Mouse (Mus musculus) fibroblast of lung, adult 2 months (primary cell): Measurements from ENCODE around the gene Adad2.

Experiments used
- DNase-seq: peaks from one replicate; pipeline ENCODE4 v3.0.0-alpha.2; 2011; ENCODE audit warnings: low read depth

The Adad2 gene

DNA sequence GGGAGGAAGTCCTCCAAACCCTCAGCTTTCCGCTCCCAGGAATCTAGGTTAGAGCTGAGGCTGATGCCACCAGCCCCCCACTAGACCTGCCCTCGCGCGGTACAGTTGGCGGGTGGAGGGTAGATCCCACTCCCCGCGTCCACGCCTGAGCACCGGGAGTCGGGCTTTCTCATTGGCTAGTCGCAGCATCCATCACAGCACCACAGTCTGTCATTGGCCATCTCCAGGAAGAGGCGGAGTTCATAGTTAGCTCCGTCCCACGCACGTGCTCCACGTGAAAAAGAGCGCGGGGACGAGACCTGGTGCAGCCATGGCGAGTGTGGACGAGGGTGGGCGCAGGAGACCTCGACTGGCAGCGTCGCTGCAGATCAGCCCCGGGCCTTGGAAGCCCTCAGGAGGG, at the start of gene Adad2:
Gene Adad2 (plus strand): TSS at position 277 of the 400 bp plus-strand sequence.
- DNase-seq: no peak

DNA sequence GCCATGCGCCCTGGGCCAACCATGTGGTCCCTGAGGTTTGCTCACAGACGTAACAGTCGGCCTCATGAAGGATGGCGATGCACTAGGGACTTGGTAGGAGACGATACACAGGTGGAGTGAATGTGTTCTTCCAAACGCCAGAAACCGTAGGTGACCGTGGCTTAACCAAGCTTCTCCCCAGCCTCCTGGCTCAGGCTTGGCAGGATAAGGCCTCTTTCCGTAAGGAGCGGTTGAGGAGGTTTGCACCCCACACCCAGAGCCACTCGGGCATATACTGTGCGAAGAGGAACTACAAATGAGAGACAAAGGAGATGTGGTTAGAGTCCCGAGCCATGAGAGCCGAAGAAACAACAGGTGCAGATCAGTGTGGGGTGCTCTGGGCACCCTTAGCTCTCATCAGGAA, 48.7 kb upstream of the Adad2 start:
- DNase-seq: no peak

DNA sequence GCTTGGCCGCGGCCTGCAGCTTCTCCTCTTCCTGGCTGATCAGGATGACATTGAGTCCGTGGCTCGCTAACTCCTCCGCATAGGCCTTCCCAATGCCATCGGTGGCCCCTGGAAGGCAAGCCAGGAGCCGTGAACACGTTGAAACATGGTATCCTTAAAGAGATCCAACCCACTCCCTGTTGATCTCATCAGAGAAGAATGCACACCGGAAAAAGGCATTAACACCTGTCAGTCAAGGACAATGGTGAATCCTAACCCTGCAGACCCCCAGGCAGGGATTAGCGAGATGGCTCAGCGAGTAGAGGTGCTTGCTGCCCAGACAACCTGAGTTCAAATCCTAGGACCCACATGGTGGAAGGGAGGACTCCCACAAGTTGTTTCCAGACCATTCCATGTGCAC, 46.2 kb upstream of the Adad2 start:
- no peak for DNase-seq

GRCm38 (mm10) chr8:119568251-119568650, 44.3 kb upstream of the Adad2 start:
- no peak for DNase-seq

DNA sequence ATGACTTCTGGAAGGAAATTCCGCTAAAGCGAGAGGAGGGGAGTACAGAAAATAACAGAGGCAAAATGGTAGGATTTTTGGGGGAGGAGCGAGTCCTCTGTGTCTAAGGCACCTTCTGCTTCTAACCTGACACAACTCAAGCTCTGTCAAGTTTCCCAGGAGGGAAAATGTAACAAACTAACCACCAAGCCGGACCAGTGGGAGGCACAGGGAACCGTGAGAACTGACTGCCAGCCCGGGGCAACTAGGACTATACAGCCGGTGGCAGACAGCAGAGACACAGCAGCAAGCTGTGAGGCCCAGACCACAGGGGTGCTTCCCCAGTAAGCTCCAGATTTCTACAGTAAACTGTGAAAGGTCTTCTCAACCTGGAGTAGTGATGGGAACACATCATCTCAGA, 43.6 kb upstream of the Adad2 start:
- DNase-seq: no peak

DNA sequence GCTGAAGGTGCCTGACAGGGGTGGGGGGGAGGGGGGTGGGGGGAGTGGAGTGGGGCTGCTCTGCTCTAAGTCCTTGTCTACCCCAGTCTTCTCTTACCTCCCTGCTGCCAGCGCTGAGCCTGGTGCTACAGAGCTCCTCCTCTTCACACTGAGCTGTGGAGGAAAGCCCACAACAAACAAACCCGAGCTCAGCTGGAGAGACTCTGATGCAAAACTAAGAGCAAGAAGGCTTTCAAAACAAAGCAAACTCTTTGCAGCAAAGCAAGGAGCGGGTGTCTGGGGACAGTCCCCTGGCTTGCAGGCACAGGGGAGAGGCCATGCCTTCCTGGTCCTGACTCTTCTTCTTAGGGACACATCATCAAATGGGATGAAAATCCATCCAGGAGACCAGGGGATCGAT, 42.7 kb upstream of the Adad2 start:
- DNase-seq: no peak

DNA sequence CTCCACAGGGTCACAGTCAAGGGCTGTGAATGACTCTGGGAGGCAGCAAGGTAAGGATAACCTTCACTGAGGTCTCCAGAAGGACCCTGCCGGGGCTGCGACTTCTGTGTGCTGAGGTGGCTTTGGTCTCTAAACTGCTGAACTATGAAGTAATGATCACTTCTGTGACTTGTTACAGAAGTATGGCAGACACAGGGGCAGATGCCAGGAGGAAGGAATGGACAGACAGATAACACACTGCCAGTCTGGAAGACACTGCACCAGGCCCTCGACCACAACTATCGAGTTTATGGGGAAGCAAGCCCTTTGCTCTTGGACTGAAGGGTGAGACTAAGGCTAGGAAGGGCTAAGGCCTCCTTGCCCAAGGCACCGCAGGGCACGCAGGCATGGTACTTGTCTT, 41.4 kb upstream of the Adad2 start:
- DNase-seq: no peak

DNA sequence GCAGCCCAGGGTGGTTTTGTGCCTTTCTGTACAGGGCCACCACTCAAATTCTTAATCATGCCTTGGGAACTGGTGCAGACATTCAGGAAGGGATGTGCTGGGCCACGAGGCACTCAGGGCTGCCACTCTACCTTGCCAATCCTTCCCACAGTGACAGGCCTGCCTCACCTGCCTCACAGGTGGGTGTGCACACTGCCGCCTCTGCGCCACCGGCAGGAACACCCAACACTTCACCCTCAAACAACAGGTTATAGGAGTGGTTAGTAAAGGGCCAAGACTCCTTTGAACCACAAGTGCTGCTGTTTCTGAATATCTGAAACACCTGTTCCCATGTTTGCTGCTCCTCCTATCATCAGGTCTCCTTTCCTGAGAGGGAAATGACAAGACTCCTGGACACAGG, 40.1 kb upstream of the Adad2 start:
- DNase-seq: no peak

DNA sequence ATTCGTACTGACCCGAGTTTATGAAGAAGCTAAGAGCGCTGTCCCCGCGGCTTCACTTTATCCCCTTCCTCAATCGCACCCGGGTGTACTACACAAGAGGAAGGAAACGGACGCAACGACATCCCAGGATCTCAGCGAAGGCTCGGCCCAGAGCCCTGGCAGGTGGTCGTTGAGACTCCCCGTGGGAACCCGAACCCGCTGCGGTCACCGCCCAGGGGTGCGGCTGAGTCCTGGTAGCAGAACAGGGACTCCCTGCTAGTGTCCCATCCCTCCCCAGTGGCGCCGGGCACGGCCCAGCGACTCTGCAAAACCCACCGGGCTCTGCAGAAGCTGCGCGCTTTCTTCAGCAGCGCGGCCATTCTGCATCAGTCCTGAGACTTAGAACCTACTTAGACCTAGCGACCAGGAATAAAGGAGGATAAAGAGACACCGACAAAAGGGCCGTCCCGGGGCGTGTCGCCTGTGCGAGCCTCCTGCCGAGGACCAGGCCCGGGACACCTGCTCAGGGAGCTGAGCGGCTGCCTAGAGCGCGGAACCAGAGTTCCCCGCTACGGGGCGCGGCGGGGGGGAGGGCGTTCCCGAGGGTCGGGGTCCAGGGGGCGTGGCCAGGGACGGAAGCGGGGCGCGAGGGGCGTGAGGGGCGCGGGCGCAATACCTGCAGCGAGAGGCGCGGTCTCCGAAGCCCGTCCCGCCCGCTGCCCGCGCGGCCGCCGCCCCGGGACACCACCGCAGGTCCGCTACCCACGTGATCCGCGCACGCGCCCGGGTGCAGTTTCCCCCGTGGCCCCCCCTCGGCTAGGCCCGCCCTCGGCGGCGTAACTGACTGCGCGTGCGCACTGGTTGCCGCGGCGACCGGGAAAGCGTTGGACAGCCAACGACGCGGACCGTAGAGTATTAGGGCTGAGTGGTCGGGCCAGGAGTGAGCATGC, 37.8 kb upstream of the Adad2 start, which contains the start of the genes Hsdl1 and Dnaaf1:
Gene Hsdl1 (minus strand): TSS at position 747 of the 929 bp plus-strand sequence.
Gene Dnaaf1 (plus strand): TSS at position 799 of the 929 bp plus-strand sequence.
- DNase-seq: peak; percentile 44

GRCm38 (mm10) chr8:119575366-119575726, 37.2 kb upstream of the Adad2 start:
- no peak for DNase-seq

- DNase-seq: no peak
These were observed 33.5 kb upstream of the Adad2 start for GRCm38 (mm10) chr8:119579096-119579495.

GRCm38 (mm10) chr8:119580441-119581161, 31.9 kb upstream of the Adad2 start:
- DNase-seq: no peak

GRCm38 (mm10) chr8:119585901-119586300, 26.6 kb upstream of the Adad2 start:
- DNase-seq: no peak

DNA sequence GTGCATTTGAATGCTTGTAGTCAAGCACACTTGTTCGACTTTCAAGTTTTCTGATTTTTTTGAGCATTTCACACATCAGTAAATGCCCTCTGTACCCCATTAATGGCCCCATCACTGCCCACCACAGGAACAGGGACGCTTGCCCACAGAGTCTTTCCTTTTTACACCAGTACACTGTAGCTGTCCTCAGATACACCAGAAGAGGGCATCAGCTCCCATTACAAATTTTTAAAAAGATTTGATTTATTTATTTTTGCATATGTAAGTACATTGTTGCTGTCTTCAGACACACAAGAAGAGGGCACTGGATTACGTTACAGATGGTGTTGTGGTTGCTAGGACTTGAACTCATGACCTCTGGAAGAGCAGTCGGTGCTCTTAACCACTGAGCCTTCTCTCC, 24.2 kb upstream of the Adad2 start:
- DNase-seq: no peak

DNA sequence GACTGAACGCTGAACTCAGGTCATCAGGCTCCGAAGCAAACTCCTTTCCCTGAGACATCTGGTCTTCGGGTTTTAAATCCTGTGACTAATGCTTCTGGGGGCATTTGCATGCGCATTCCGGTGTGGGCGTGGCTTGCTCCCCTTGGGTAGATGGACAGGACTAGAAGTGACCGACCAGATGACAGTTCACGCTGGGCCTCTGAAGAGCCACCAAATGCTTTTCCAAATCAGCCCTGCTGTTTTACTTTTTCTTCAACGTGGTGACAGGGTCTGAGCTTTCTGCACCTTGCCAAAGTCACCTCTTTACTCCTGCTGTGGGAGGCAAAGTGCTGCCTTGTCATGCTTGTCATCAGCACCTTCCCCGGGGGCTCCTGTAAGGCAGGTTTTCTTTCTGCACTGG, 23.7 kb upstream of the Adad2 start:
- no peak for DNase-seq

DNA sequence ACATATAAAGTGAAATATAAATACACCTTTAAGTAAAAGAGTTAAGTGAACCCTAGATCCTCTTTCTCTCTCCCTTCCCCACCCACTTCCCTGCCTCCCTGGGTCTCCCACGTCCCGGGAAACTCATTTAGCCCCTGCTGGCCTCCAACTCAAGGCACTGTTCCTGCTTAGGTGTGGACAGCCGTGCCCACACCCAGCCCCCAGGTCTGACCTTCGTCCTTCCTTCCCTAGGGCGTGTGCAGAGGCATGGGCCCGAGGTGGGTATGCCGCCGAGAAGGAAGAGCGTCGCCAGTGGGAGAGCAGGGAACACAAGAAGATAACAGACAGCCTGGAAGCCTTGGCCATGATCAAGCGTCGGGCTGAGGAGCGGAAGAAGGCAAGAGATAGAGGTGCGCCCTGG, 22.2 kb upstream of the Adad2 start:
- no peak for DNase-seq

- no peak for DNase-seq
These were observed 21.1 kb upstream of the Adad2 start for GRCm38 (mm10) chr8:119591456-119591855.

- no peak for DNase-seq
These were observed 8.8 kb upstream of the Adad2 start for GRCm38 (mm10) chr8:119603771-119604170.

- no peak for DNase-seq
These were observed 8.1 kb upstream of the Adad2 start for GRCm38 (mm10) chr8:119604398-119604803.

- DNase-seq: peak; percentile 74
These were observed 7.6 kb upstream of the Adad2 start, which contains the start of gene Taf1c for GRCm38 (mm10) chr8:119604996-119605395. Gene Taf1c (minus strand): TSS chr8:119605222.

- no peak for DNase-seq
These were observed 6.3 kb upstream of the Adad2 start for GRCm38 (mm10) chr8:119606224-119606623.

DNA sequence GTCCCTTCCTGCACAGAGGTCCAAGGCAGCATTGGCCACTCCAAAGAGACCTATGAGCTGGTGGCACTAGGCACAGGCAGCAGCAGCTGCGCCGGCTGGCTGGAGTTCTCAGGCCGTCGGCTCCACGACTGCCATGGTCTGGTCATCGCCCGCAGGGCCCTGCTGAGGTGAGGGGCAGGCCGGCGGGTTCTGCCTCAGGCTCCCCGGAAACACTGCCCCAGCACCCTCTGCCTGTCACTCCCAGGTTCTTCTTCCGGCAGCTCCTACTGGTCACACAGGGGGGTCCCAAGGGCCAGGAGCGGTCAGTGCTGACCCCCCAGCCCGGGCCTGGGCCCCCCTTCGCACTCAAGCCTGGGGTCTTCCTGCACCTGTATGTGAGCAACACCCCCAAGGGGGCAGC, 2.5 kb downstream of the Adad2 start:
- no peak for DNase-seq

DNA sequence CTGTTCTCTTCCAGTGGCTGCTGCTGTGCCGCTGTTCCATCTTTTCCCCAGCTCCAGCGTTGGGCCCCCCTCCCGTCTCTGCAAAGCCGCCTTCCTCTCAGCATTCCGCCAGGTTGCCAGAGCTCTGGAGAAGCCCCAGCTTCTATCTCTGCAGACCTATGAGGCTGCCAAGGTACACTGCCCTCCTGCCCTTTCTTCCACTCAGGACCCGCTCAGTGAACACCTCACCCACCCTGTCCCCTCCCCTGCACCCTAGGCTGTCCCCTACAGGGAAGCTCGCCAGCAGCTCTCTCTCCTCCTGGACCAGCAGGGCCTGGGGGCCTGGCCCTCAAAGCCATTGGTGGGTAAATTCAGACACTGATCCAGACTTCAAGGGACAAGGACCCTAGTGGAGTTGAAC, 3.8 kb downstream of the Adad2 start:
- no peak for DNase-seq
